Mouse (Mus musculus) embryonic facial prominence, embryonic 11.5 days (tissue): Measurements from ENCODE around the gene Duox1. TPM values are rescaled to one million over a fixed set of nuclear protein-coding genes. Genes with fewer than 3 reads are reported as not detected.

Experiments used
- ATAC-seq: fragments of 200-750 bp; cut with Nextera tagmentation; replicated peaks from 2 replicates; pipeline ENCODE4 v1.8.0; 2017; ENCODE audit warnings: low read depth; ENCODE audit not compliant: insufficient number of reproducible peaks, low FRiP score, low TSS enrichment
- DNase-seq: peaks from one replicate; pipeline ENCODE4 v3.0.0-alpha.2; 2015; ENCODE audit warnings: low spot score
- H3K27ac ChIP-seq: fragments of 300-500 bp; sonication (generic); replicated peaks from 2 replicates; pipeline ENCODE4 v1.5.1; 2014; ENCODE audit warnings: mild to moderate bottlenecking, low read depth, low read length, control low read depth
- H3K27me3 ChIP-seq: fragments of 300-500 bp; sonication (generic); 2 replicates; pipeline ENCODE4 v1.6.1; 2014; ENCODE audit warnings: mild to moderate bottlenecking, low read length, moderate library complexity, mixed read lengths; ENCODE audit not compliant: control insufficient read depth, insufficient read depth
- H3K36me3 ChIP-seq: fragments of 300-500 bp; sonication (generic); replicated peaks from 2 replicates; pipeline ENCODE4 v1.6.1; 2014; ENCODE audit warnings: low read depth, mild to moderate bottlenecking, low read length, moderate library complexity, mixed read lengths; ENCODE audit not compliant: control insufficient read depth, insufficient read depth
- H3K4me1 ChIP-seq: fragments of 300-500 bp; sonication (generic); 2 replicates; pipeline ENCODE4 v1.6.1; 2014; ENCODE audit warnings: low read length, mixed read lengths; ENCODE audit not compliant: control insufficient read depth, insufficient read depth
- H3K4me2 ChIP-seq: fragments of 300-500 bp; sonication (generic); 2 replicates; pipeline ENCODE4 v1.6.1; 2014; ENCODE audit warnings: low read depth, mild to moderate bottlenecking, control low read depth, low read length, moderate library complexity
- H3K4me3 ChIP-seq: fragments of 300-500 bp; sonication (generic); 2 replicates; pipeline ENCODE4 v1.5.1; 2014; ENCODE audit warnings: low read depth, low read length, control low read depth
- H3K9ac ChIP-seq: fragments of 300-500 bp; sonication (generic); replicated peaks from 2 replicates; pipeline ENCODE4 v1.6.1; 2014; ENCODE audit warnings: mild to moderate bottlenecking, control low read depth, low read length
- H3K9me3 ChIP-seq: fragments of 300-500 bp; sonication (generic); replicated peaks from 2 replicates; pipeline ENCODE4 v1.6.1; 2016; ENCODE audit warnings: mild to moderate bottlenecking, low read length, inconsistent platforms, mixed read lengths; ENCODE audit not compliant: control insufficient read depth
- WGBS: fragments of 180-500 bp; shearing (Covaris S2); extraction: QIAGEN DNeasy Blood & Tissue Kit; methylation state at CpG from one replicate; pipeline ENCODE4 v1.1.7; 2014; 5-methylcytosine and 5-hydroxymethylcytosine counted together
- polyA plus RNA-seq: library from polyadenylated mRNA; unstranded; fragments of >200 nt; fragmentation: Nextera tagmentation; extraction: Ambion mirVana; gene quantifications from 2 replicates; pipeline ENCODE4 v1.2.1, GENCODE M21; 2014

Duox1 gene
- polyA plus RNA-seq, 1 experiment from 2014 or later = 0.06 TPM

GRCm38 (mm10) chr2:122351156-122351930 is 35.9 kb downstream of the Duox1 start:
- Histone ChIP-seq H3K9ac (0 out of 2 replicates have a peak overlapping the region, but pooled peaks have one; percentile 10), H3K27ac (no peak overlapping the region), H3K36me3 (no peaks in the 10 kb centered on the region), H3K4me1 (peaks cover 2% of the 10 kb centered on the region; the same call in 1 of the 2 replicates), H3K4me3 (no peak overlapping the region), H3K4me2 (no peak overlapping the region), H3K27me3 (no peaks in the 10 kb centered on the region), H3K9me3 (no peaks in the 10 kb centered on the region)
- no peak for ATAC-seq
- 58% methylated on average over 5 of the region's 5 CpGs for WGBS
- DNase-seq = no peak

GRCm38 (mm10) chr2:122351931-122352329 is 36.5 kb downstream of the Duox1 start:
- no peak overlapping the region for H3K4me3 ChIP-seq
- no peak for ATAC-seq
- H3K9me3 ChIP-seq = no peaks in the 10 kb centered on the region
- H3K27ac ChIP-seq = no peak overlapping the region
- no peak for DNase-seq
- no peak overlapping the region for H3K9ac ChIP-seq
- no peak overlapping the region for H3K4me2 ChIP-seq
- WGBS = 57% methylated on average over 4 of the region's 4 CpGs
- H3K27me3 ChIP-seq = no peaks in the 10 kb centered on the region
- H3K4me1 ChIP-seq = peaks cover 2% of the 10 kb centered on the region; the same call in 1 of the 2 replicates
- no peaks in the 10 kb centered on the region for H3K36me3 ChIP-seq

GRCm38 (mm10) chr2:122352992-122353391 is 37.5 kb downstream of the Duox1 start:
- ATAC-seq = no peak
- Histone ChIP-seq H3K4me2 (no peak overlapping the region), H3K27ac (no peak overlapping the region), H3K27me3 (no peaks in the 10 kb centered on the region), H3K9ac (no peak overlapping the region), H3K36me3 (no peaks in the 10 kb centered on the region), H3K4me3 (no peak overlapping the region), H3K9me3 (no peaks in the 10 kb centered on the region), H3K4me1 (peaks cover 2% of the 10 kb centered on the region; the same call in 1 of the 2 replicates)
- DNase-seq = no peak
- WGBS = 81% methylated on average over 6 of the region's 6 CpGs

DNA sequence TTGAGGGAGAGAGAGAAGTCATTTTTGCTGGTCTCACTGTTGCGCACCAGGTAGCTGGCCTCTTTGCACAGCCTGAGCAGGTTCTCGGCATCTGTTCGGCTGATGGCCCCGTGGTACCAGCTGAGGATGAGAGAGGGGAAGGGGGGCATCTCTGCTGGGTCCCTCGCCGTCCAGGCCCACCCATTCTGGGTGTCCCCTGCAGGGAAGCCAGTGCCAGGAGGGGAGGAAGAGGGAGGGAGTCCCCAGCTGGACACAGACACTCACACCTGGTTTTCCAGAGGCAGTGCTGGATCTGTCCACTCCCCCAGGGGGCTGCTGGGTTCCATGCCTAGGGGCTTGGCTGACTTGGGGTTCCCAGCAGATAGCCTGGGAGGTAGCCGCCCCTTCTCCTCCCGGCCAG is 38.3 kb downstream of the Duox1 start:
- Histone ChIP-seq H3K27ac (no peak overlapping the region; the same call in 1 of the 2 replicates), H3K36me3 (no peaks in the 10 kb centered on the region)
- WGBS = 84% methylated on average over 8 of the region's 8 CpGs

GRCm38 (mm10) chr2:122354191-122354929 is 38.9 kb downstream of the Duox1 start:
- 71% methylated on average over 12 of the region's 12 CpGs for WGBS
- no peak for ATAC-seq
- H3K9me3 ChIP-seq = no peaks in the 10 kb centered on the region
- no peak overlapping the region for H3K4me2 ChIP-seq
- no peak overlapping the region for H3K4me3 ChIP-seq
- H3K27me3 ChIP-seq = no peaks in the 10 kb centered on the region
- no peak overlapping the region for H3K9ac ChIP-seq
- no peak for DNase-seq
- no peaks in the 10 kb centered on the region for H3K36me3 ChIP-seq
- H3K27ac ChIP-seq = no peak overlapping the region; the same call in 1 of the 2 replicates
- H3K4me1 ChIP-seq = no peaks in the 10 kb centered on the region

More for the DNA sequence above, 38.3 kb downstream of the Duox1 start:
- Histone ChIP-seq H3K9me3 (no peaks in the 10 kb centered on the region), H3K4me3 (no peak overlapping the region), H3K9ac (no peak overlapping the region), H3K27me3 (no peaks in the 10 kb centered on the region), H3K4me2 (no peak overlapping the region), H3K4me1 (peaks cover 2% of the 10 kb centered on the region; the same call in 1 of the 2 replicates)
- ATAC-seq = no peak
- DNase-seq = no peak

DNA sequence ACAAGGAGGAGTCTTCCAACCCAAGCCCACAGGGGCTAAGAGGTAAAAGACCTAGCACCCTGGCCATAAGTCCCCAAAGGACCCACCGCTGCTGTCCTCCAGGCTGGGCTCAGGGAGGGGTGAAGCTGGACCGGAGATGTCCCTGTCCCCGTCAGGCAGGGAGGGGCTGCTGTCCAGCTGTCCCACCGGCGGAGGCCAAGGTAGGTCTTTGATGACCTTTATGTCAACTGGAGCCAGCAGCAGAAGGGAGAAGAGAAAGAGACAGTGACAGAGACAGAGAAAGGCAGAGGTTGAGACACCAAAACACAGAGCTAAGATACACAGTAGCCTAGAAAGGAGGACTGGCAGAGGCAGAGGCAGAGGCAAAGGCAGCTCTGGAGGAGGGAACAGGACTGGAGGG is 39.9 kb downstream of the Duox1 start:
- Histone ChIP-seq H3K4me1 (no peaks in the 10 kb centered on the region), H3K36me3 (no peaks in the 10 kb centered on the region), H3K4me2 (no peak overlapping the region), H3K4me3 (no peak overlapping the region), H3K9ac (no peak overlapping the region), H3K27me3 (no peaks in the 10 kb centered on the region), H3K27ac (no peak overlapping the region), H3K9me3 (no peaks in the 10 kb centered on the region)
- WGBS = 84% methylated on average over 5 of the region's 5 CpGs
- no peak for ATAC-seq
- DNase-seq = no peak

GRCm38 (mm10) chr2:122356187-122356586 is 40.7 kb downstream of the Duox1 start:
- no peaks in the 10 kb centered on the region for H3K27me3 ChIP-seq
- H3K9ac ChIP-seq = no peak overlapping the region
- no peak overlapping the region for H3K4me2 ChIP-seq
- no peak overlapping the region for H3K4me3 ChIP-seq
- no peak for DNase-seq
- no peaks in the 10 kb centered on the region for H3K36me3 ChIP-seq
- ATAC-seq = no peak
- 72% methylated on average over 3 of the region's 3 CpGs for WGBS
- no peaks in the 10 kb centered on the region for H3K9me3 ChIP-seq
- no peak overlapping the region for H3K27ac ChIP-seq
- no peaks in the 10 kb centered on the region for H3K4me1 ChIP-seq

DNA sequence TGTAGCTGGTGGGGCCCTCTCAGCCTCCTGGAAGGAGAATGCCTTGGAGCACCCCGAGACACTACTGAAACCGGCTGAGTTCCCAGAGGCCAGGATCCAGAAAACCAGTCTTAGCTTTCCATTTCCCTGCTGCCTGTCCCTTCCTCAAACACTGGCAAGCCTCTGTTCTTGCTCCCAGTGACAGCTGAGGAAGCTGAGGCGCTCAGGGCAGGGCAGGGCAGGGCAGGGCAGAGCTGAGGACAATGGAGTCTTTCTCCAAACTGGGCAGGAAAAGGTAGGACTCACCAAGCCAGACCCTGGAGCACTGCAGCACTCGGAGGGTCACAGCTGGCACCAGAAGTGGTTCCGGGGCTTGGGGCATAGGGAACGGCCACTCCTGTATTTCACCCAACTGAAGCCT is 44.8 kb downstream of the Duox1 start:
- Histone ChIP-seq H3K36me3 (no peaks in the 10 kb centered on the region; the same call in 1 of the 2 replicates), H3K27ac (no peak overlapping the region), H3K9ac (no peak overlapping the region), H3K27me3 (no peaks in the 10 kb centered on the region), H3K4me3 (no peak overlapping the region), H3K9me3 (no peaks in the 10 kb centered on the region), H3K4me2 (no peak overlapping the region), H3K4me1 (no peaks in the 10 kb centered on the region)
- WGBS = 48% methylated on average over 6 of the region's 6 CpGs
- DNase-seq (no peak), ATAC-seq (no peak)
